Mouse (Mus musculus) liver, postnatal 0 days (tissue): ENCODE measurements around the gene Cxcr5. TPM values are rescaled to one million over a fixed set of nuclear protein-coding genes. Genes with fewer than 3 reads are reported as not detected.

ENCODE experiments used
- ATAC-seq: fragments of 200-750 bp; cut with Nextera tagmentation; 2 replicates; pipeline ENCODE4 v1.8.0; 2017; ENCODE audit warnings: mild to moderate bottlenecking, moderate library complexity
- DNase-seq: peaks from one replicate; pipeline ENCODE4 v3.0.0-alpha.2; 2016
- H3K27ac ChIP-seq: fragments of 300-500 bp; sonication (generic); 2 replicates; pipeline ENCODE4 v1.5.1; 2014; ENCODE audit warnings: antibody characterized with exemption, moderate library complexity, mild to moderate bottlenecking, low read depth
- H3K27me3 ChIP-seq: fragments of 300-500 bp; sonication (generic); 2 replicates; pipeline ENCODE4 v1.6.1; 2014; ENCODE audit warnings: low read length, control low read depth, mixed read lengths; ENCODE audit not compliant: insufficient read depth
- H3K36me3 ChIP-seq: fragments of 300-500 bp; sonication (generic); replicated peaks from 2 replicates; pipeline ENCODE4 v1.6.1; 2014; ENCODE audit warnings: mild to moderate bottlenecking, control low read depth, low read length, moderate library complexity, mixed read lengths; ENCODE audit not compliant: insufficient read depth
- H3K4me1 ChIP-seq: fragments of 300-500 bp; sonication (generic); 2 replicates; pipeline ENCODE4 v1.6.1; 2014; ENCODE audit warnings: antibody characterized with exemption, mild to moderate bottlenecking, control low read depth; ENCODE audit not compliant: insufficient read depth
- H3K4me2 ChIP-seq: fragments of 300-500 bp; sonication (generic); 2 replicates; pipeline ENCODE4 v1.6.1; 2014; ENCODE audit warnings: low read depth, mild to moderate bottlenecking, low read length, moderate library complexity, mixed read lengths
- H3K4me3 ChIP-seq: fragments of 300-500 bp; sonication (generic); 2 replicates; pipeline ENCODE4 v1.5.1; 2014; ENCODE audit warnings: low read depth, low read length
- H3K9ac ChIP-seq: fragments of 300-500 bp; sonication (generic); replicated peaks from 2 replicates; pipeline ENCODE4 v1.6.1; 2014; ENCODE audit warnings: mild to moderate bottlenecking, moderate library complexity
- H3K9me3 ChIP-seq: fragments of 300-500 bp; sonication (generic); 2 replicates; pipeline ENCODE4 v1.6.1; 2016; ENCODE audit warnings: mild to moderate bottlenecking, control low read depth, low read length, mixed read lengths
- CTCF ChIP-seq: sonication (generic); IDR thresholded peaks from 2 replicates; pipeline ENCODE4 v1.5.1; 2016; ENCODE audit warnings: antibody characterized with exemption, low read depth
- EP300 ChIP-seq: IDR thresholded peaks from 2 replicates; pipeline ENCODE4 v1.6.1; 2016; ENCODE audit warnings: antibody characterized with exemption, low read depth, mild to moderate bottlenecking
- WGBS: fragments of 180-500 bp; shearing (Covaris S2); extraction: QIAGEN DNeasy Blood & Tissue Kit; methylation state at CpG from one replicate; pipeline ENCODE4 v1.1.7; 2014; ENCODE audit not compliant: insufficient replicate concordance; 5-methylcytosine and 5-hydroxymethylcytosine counted together
- polyA plus RNA-seq: library from polyadenylated mRNA; unstranded; fragments of >200 nt; fragmentation: Nextera tagmentation; extraction: Ambion mirVana; gene quantifications from 2 replicates; pipeline ENCODE4 v1.2.1, GENCODE M21; 2015

Cxcr5 gene
- polyA plus RNA-seq, 1 experiment from 2014 or later, result 0.55 TPM

GRCm38 (mm10) chr9:44537625-44538301 is 23.9 kb downstream of the Cxcr5 start:
- 0 out of 2 replicates have a peak overlapping the region, but pooled peaks have one; percentile 22 for H3K9ac ChIP-seq
- H3K4me1 ChIP-seq, result peaks cover 12% of the 10 kb centered on the region
- peak overlapping the region; percentile 51 for H3K4me2 ChIP-seq
- no peaks in the 10 kb centered on the region for H3K36me3 ChIP-seq
- ATAC-seq, result peak; percentile 66
- H3K27ac ChIP-seq, result peak overlapping the region; percentile 42; the same call in 1 of the 2 replicates
- no peaks in the 10 kb centered on the region for H3K27me3 ChIP-seq
- no peaks in the 10 kb centered on the region for H3K9me3 ChIP-seq
- TF ChIP-seq EP300 (no peak), CTCF (no peak)
- DNase-seq, result peak; percentile 46
- H3K4me3 ChIP-seq, result no peak overlapping the region
- WGBS, result 21% methylated on average over 19 of the region's 19 CpGs

GRCm38 (mm10) chr9:44532991-44533580 is 28.6 kb downstream of the Cxcr5 start:
- no peak for ATAC-seq
- Histone ChIP-seq H3K4me3 (no peak overlapping the region), H3K27ac (no peak overlapping the region), H3K9me3 (no peaks in the 10 kb centered on the region), H3K4me1 (peaks cover 6% of the 10 kb centered on the region), H3K4me2 (no peak overlapping the region), H3K27me3 (no peaks in the 10 kb centered on the region), H3K36me3 (no peaks in the 10 kb centered on the region), H3K9ac (no peak overlapping the region)
- no peak for DNase-seq
- WGBS, result 70% methylated on average over 6 of the region's 6 CpGs
- TF ChIP-seq EP300 (no peak), CTCF (no peak)

GRCm38 (mm10) chr9:44528340-44528739 is 33.3 kb downstream of the Cxcr5 start:
- TF ChIP-seq CTCF, result no peak
- no peak for TF ChIP-seq EP300
- ATAC-seq (no peak), DNase-seq (no peak)
- Histone ChIP-seq H3K4me2 (no peak overlapping the region), H3K9me3 (no peaks in the 10 kb centered on the region), H3K9ac (no peak overlapping the region), H3K36me3 (no peaks in the 10 kb centered on the region), H3K27me3 (no peaks in the 10 kb centered on the region), H3K4me1 (no peaks in the 10 kb centered on the region), H3K27ac (no peak overlapping the region), H3K4me3 (no peak overlapping the region)
- WGBS, result 17% methylated on average over 8 of the region's 8 CpGs

- whole genome bisulfite sequencing, result 56% methylated on average over 9 of the region's 9 CpGs
- H3K4me3 ChIP-seq, result no peak overlapping the region
- 0 out of 2 replicates have a peak, but pooled peaks cover 4% of the 10 kb centered on the region for H3K4me1 ChIP-seq
- H3K36me3 ChIP-seq, result no peaks in the 10 kb centered on the region
- H3K9me3 ChIP-seq, result no peaks in the 10 kb centered on the region
- ATAC-seq (no peak), DNase-seq (no peak)
- no peak overlapping the region for H3K27ac ChIP-seq
- no peak overlapping the region for H3K9ac ChIP-seq
- no peak for TF ChIP-seq EP300
- TF ChIP-seq CTCF, result no peak
- no peaks in the 10 kb centered on the region for H3K27me3 ChIP-seq
- no peak overlapping the region for H3K4me2 ChIP-seq
Measured at GRCm38 (mm10) chr9:44526337-44527112, 35.2 kb downstream of the Cxcr5 start.

- H3K36me3 ChIP-seq, result no peaks in the 10 kb centered on the region
- no peaks in the 10 kb centered on the region for H3K27me3 ChIP-seq
- 0 out of 2 replicates have a peak, but pooled peaks cover 4% of the 10 kb centered on the region for H3K4me1 ChIP-seq
- TF ChIP-seq EP300, result no peak
- TF ChIP-seq CTCF, result no peak
- no peak overlapping the region for H3K4me3 ChIP-seq
- 85% methylated on average over 8 of the region's 8 CpGs for WGBS
- no peak for DNase-seq
- H3K9ac ChIP-seq, result no peak overlapping the region
- no peaks in the 10 kb centered on the region for H3K9me3 ChIP-seq
- no peak for ATAC-seq
- H3K4me2 ChIP-seq, result no peak overlapping the region
- no peak overlapping the region for H3K27ac ChIP-seq
Measured at GRCm38 (mm10) chr9:44525589-44525988, 36.1 kb downstream of the Cxcr5 start.

GRCm38 (mm10) chr9:44525001-44525400 is 36.7 kb downstream of the Cxcr5 start:
- TF ChIP-seq EP300, result no peak
- H3K4me3 ChIP-seq, result no peak overlapping the region
- H3K9ac ChIP-seq, result no peak overlapping the region
- DNase-seq (no peak), ATAC-seq (no peak)
- H3K4me2 ChIP-seq, result no peak overlapping the region
- no peak overlapping the region for H3K27ac ChIP-seq
- H3K9me3 ChIP-seq, result no peaks in the 10 kb centered on the region
- H3K27me3 ChIP-seq, result no peaks in the 10 kb centered on the region
- H3K4me1 ChIP-seq, result 0 out of 2 replicates have a peak, but pooled peaks cover 4% of the 10 kb centered on the region
- H3K36me3 ChIP-seq, result no peaks in the 10 kb centered on the region
- 77% methylated on average over 3 of the region's 3 CpGs for WGBS
